Mouse (Mus musculus): ENCODE results near the gene Mpdu1. TPM values are rescaled to one million over a fixed set of nuclear protein-coding genes. Genes with fewer than 3 reads are reported as not detected.

Mpdu1 gene
- polyA plus RNA-seq, 1 experiment, result not detected

DNA sequence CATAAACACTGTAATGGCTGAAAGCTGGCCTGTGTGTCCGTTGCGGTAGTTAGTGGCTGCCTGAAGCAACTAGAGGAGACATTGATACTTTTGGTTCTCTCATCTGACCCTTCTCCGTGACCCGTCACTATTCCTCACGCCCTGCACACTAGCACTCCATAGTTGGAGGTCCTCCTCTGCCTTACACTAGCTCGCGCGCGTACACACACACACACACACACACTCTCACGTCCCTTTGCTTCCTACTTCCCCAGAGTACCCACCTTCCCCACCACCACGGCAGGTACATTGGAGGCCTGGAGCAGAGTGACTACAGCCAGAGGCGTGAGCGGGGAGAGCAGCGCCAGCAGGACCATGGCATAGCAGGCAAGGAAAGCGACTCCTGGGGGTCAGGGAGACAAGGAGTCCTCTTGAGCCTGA lies 5.0 kb downstream of the Mpdu1 start:
- Histone ChIP-seq H3K4me3 (ENCODE audit: insufficient read depth, low read depth, low read length) (no peak overlapping the region), H3K4me1 (ENCODE audit: control insufficient read depth, insufficient read depth, low read length) (peaks cover 5% of the 10 kb centered on the region), H3K27ac (ENCODE audit: insufficient read depth, low read depth, low read length) (no peak overlapping the region)
- WGBS, result 82% methylated on average over 15 of the region's 15 CpGs
- TF ChIP-seq CTCF (IDR thresholded peaks at IDR 0.05; ENCODE audit: insufficient read depth, low read depth, low read length) (peak; percentile 13; the same call in 1 of the 2 replicates), POLR2A (IDR thresholded peaks at IDR 0.05; ENCODE audit: insufficient read depth, low read depth, low read length) (no peak)

DNA sequence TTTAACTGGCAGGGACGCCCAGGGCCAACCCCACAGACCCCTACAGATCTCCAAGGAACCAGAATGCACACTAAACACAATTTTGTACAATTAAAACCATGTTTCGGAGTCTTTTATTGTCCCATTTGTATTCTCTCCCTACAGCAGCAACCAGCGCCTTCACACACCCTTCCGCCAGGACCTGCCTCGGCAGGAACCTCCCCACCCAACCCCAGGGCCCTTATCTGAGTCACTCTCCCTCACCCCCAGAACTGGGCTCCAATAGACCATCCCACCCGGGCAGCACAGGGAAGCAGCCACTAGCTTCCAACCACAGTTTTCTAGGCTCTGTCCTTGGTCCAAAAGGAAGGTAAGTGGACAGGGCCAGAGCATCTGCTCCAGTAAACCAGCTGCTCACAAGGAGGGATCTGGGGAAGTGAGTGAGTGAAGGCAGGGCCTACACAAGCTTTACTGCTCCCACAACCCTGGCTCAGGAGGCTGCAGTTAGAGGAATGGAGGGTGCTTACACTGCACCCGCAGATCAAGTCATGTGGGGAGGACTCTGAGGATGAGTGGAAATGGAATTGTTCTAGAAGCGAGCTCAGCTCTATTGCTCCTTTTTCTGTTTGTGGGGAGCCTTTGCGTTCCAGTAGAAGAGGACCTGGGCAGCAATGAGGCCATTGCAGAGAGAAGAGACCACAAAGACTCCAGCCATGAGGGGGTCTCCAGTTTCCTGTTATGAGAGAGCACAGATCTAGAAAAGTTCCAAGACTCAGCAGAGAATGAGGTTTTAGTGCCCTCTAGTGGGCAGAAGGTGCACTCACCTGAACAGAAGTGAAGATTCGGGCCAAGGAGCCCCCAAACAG lies 5.6 kb downstream of the Mpdu1 start:
- H3K4me1 ChIP-seq (ENCODE audit: control insufficient read depth, insufficient read depth, low read length), result peaks cover 5% of the 10 kb centered on the region
- H3K27ac ChIP-seq (ENCODE audit: insufficient read depth, low read depth, low read length), result no peak overlapping the region
- WGBS, result 74% methylated on average over 10 of the region's 10 CpGs
- no peak overlapping the region for H3K4me3 ChIP-seq (ENCODE audit: insufficient read depth, low read depth, low read length)
- TF ChIP-seq POLR2A (IDR thresholded peaks at IDR 0.05; ENCODE audit: insufficient read depth, low read depth, low read length), result no peak
- no peak for TF ChIP-seq CTCF (IDR thresholded peaks at IDR 0.05; ENCODE audit: insufficient read depth, low read depth, low read length)

DNA sequence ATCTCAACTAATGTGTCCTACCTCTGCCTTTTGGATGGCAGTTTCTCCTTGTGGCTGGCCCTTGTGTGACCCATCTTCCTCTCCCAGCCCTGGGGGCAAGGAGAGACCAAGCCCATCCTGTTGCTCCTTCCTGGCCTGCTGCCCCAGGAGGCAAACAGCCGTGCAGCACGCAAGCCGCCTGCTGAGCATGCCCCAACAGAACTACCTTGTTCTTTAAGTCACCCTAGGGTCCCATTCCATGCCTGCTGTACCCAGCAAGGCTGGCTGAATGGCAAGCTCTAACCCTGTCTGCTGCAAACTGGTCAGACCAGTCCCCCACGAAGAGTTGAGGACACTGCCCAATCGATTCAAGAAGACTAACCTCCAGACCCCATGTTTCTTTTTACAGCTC lies 6.4 kb downstream of the Mpdu1 start:
- Histone ChIP-seq H3K4me3 (ENCODE audit: insufficient read depth, low read depth, low read length) (no peak overlapping the region), H3K27ac (ENCODE audit: insufficient read depth, low read depth, low read length) (no peak overlapping the region), H3K4me1 (ENCODE audit: control insufficient read depth, insufficient read depth, low read length) (peaks cover 5% of the 10 kb centered on the region)
- WGBS, result 82% methylated on average over 5 of the region's 5 CpGs
- TF ChIP-seq POLR2A (IDR thresholded peaks at IDR 0.05; ENCODE audit: insufficient read depth, low read depth, low read length), result no peak
- TF ChIP-seq CTCF (IDR thresholded peaks at IDR 0.05; ENCODE audit: insufficient read depth, low read depth, low read length), result no peak

DNA sequence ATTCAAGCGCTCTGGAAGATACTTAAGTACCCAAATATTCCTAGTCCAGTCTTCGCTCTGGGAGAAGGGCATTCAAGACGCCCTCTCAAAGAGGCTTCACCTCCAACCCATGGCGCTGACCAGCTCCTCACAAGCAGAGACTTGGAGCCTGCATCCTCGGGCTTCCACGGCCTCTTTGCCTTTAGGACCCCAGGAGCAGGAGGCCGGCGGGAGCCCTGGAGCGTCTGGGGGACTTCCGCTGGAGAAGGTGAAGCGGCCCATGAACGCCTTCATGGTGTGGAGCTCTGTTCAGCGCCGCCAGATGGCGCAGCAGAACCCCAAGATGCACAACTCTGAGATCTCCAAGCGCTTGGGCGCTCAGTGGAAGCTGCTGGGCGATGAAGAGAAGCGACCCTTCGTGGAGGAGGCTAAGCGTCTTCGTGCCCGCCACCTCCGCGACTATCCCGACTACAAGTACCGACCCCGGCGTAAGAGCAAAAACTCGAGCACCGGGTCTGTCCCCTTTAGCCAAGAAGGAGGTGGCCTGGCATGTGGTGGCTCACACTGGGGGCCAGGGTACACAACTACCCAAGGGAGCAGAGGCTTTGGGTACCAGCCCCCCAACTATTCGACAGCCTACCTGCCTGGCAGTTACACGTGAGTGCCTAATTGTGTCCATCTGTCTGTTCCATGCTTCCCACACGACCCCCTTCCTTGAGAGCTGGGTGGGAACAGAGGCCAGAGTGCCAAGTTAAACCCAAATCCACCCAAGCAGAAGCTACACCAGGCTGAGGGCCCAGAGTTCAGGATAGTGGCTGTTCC lies 7.0 kb downstream of the Mpdu1 start, which contains the start of gene Sox15:
Sox15 (plus strand) TSS at position 51 of the 801 bp plus-strand sequence.
- Histone ChIP-seq H3K4me1 (ENCODE audit: control insufficient read depth, insufficient read depth, low read length) (peaks cover 5% of the 10 kb centered on the region), H3K27ac (ENCODE audit: insufficient read depth, low read depth, low read length) (no peak within 1 kb of the TSS), H3K4me3 (ENCODE audit: insufficient read depth, low read depth, low read length) (no peak within 1 kb of the TSS)
- TF ChIP-seq POLR2A (IDR thresholded peaks at IDR 0.05; ENCODE audit: insufficient read depth, low read depth, low read length) (no peak), CTCF (IDR thresholded peaks at IDR 0.05; ENCODE audit: insufficient read depth, low read depth, low read length) (peak; percentile 82)
- WGBS, result 22% methylated on average over 34 of the region's 34 CpGs

DNA sequence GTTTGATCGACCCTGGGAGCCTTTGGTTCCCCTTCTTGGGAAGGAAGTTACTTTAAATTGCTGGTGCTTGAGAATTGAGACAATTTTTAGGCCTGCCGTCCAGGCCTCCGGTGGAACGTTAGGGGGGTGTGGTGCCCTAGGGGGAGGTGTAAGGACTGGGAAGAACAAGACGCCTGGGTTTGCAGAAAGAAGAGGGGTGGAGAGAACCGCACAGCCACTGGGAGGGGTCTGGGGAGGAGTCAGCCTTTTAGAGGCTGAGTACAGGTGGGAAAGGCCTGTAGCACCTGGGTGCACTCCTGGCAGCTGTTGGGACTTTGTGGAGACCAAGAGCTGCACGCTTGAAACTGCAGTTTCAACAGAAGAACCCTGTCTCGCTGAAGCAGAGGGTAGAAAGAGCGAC lies 7.7 kb downstream of the Mpdu1 start:
- peaks cover 5% of the 10 kb centered on the region for H3K4me1 ChIP-seq (ENCODE audit: control insufficient read depth, insufficient read depth, low read length)
- 44% methylated on average over 9 of the region's 9 CpGs for WGBS

DNA sequence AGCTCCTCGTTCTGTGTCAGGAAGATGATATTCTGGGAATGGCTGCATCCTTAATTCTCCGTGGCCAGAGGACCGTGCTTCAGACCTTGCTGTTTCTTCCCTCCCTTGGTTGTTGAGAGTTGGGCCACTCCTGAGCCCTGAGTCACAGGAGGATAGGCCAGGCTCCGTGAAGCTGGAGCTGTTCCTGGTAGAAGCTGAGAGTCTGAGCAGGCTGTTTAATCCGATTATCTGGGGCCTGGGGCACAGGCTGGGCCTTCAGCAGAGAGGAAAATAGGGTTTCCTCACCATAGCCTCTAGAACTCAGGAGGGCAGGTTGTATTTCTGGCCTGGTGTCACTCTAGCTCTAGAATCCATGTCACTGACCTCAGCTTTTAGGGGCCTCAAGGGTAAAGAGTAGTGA lies 9.0 kb downstream of the Mpdu1 start:
- Histone ChIP-seq H3K4me1 (ENCODE audit: control insufficient read depth, insufficient read depth, low read length) (peaks cover 5% of the 10 kb centered on the region), H3K27ac (ENCODE audit: insufficient read depth, low read depth, low read length) (no peak overlapping the region), H3K4me3 (ENCODE audit: insufficient read depth, low read depth, low read length) (no peak overlapping the region)
- WGBS, result 52% methylated on average over 5 of the region's 5 CpGs
- TF ChIP-seq POLR2A (IDR thresholded peaks at IDR 0.05; ENCODE audit: insufficient read depth, low read depth, low read length) (no peak), CTCF (IDR thresholded peaks at IDR 0.05; ENCODE audit: insufficient read depth, low read depth, low read length) (no peak)

More for the DNA sequence above, 7.7 kb downstream of the Mpdu1 start:
- TF ChIP-seq POLR2A (IDR thresholded peaks at IDR 0.05; ENCODE audit: insufficient read depth, low read depth, low read length), result no peak
- TF ChIP-seq CTCF (IDR thresholded peaks at IDR 0.05; ENCODE audit: insufficient read depth, low read depth, low read length), result no peak
- Histone ChIP-seq H3K4me3 (ENCODE audit: insufficient read depth, low read depth, low read length) (no peak overlapping the region), H3K27ac (ENCODE audit: insufficient read depth, low read depth, low read length) (no peak overlapping the region)

DNA sequence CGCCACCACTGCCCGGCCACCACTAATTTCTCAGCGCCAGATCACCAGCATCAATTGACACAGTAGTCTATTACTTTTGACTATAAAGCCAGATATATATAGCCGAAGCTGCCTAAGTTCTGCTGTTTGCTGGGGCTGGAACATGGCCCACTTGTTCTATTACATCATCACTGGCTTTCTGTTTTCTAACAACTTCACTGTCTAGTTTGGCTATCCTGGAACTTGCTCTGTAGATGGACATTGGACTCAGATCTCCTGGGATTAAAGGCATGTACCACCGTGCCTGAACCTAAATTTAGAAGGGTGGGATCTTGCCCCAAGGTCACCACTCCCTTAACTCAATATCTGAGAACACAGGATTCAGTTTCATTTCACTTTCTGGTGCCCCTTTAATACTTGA lies 16.6 kb downstream of the Mpdu1 start:
- Histone ChIP-seq H3K4me3 (ENCODE audit: insufficient read depth, low read depth, low read length) (no peak overlapping the region), H3K27ac (ENCODE audit: insufficient read depth, low read depth, low read length) (no peak overlapping the region), H3K4me1 (ENCODE audit: control insufficient read depth, insufficient read depth, low read length) (no peaks in the 10 kb centered on the region)
- WGBS, result 88% methylated on average over 5 of the region's 5 CpGs
- TF ChIP-seq POLR2A (IDR thresholded peaks at IDR 0.05; ENCODE audit: insufficient read depth, low read depth, low read length) (no peak), CTCF (IDR thresholded peaks at IDR 0.05; ENCODE audit: insufficient read depth, low read depth, low read length) (no peak)

DNA sequence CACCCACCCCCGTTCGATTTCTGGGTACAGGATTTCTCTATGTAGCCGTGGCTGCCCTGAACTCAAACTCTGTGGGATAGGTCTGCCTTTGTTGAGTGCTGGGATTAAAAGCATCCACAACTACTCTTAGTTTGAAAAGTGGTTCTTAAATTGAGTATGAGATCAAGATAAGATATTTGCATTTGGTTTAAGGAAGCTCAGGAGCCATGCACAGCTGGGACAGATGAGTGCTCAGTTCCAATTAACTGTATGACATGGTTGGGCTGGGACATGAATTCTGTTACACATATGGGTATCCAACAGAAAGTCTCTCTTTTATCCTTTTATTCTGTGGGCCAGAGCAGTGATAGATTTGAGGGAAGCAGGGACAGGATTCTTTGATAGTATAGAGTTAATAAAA lies 27.0 kb downstream of the Mpdu1 start:
- H3K4me1 ChIP-seq (ENCODE audit: control insufficient read depth, insufficient read depth, low read length), result no peaks in the 10 kb centered on the region
- 52% methylated on average over 3 of the region's 3 CpGs for WGBS
- no peak for TF ChIP-seq POLR2A (IDR thresholded peaks at IDR 0.05; ENCODE audit: insufficient read depth, low read depth, low read length)
- TF ChIP-seq CTCF (IDR thresholded peaks at IDR 0.05; ENCODE audit: insufficient read depth, low read depth, low read length), result no peak
- no peak overlapping the region for H3K4me3 ChIP-seq (ENCODE audit: insufficient read depth, low read depth, low read length)
- no peak overlapping the region for H3K27ac ChIP-seq (ENCODE audit: insufficient read depth, low read depth, low read length)

All from olfactory bulb, adult 2 months (tissue).